Mouse (Mus musculus): ENCODE data around the gene Pygm.

The Pygm gene

GRCm38 (mm10) chr19:6426703-6427500 lies 42.7 kb downstream of the Pygm start:
- in situ Hi-C loops (cut with MboI, MseI) = no loop called here

GRCm38 (mm10) chr19:6427653-6428434 lies 43.6 kb downstream of the Pygm start:
- in situ Hi-C loops (cut with MboI, MseI) = no loop called here

GRCm38 (mm10) chr19:6428501-6429200 lies 44.5 kb downstream of the Pygm start:
- in situ Hi-C loops (cut with MboI, MseI) = no loop called here

- in situ Hi-C loops (cut with MboI, MseI) = no loop called here
Measured at GRCm38 (mm10) chr19:6443016-6443415, 58.8 kb downstream of the Pygm start.

GRCm38 (mm10) chr19:6445761-6446423 lies 61.7 kb downstream of the Pygm start:
- in situ Hi-C loops (cut with MboI, MseI) = loop anchor here in 1 of 2 experiments (5.0 kb wide), 1 partner anchor 376 kb away; no protein-coding TSS in a partner anchor

GRCm38 (mm10) chr19:6446736-6447437 lies 62.7 kb downstream of the Pygm start:
- in situ Hi-C loops (cut with MboI, MseI) = loop anchor here in 1 of 2 experiments (5.0 kb wide), 1 partner anchor 375 kb away; no protein-coding TSS in a partner anchor
